Mouse (Mus musculus) cerebellum, postnatal 36 days (tissue): Measurements from ENCODE around the gene Camk2n1.
A peak's percentile ranks its signal among the peaks of the same experiment; 100 is the strongest.
"Not testable (repeated sequence)": the region's sequence is repeated elsewhere in the genome, so short reads cannot be mapped to it uniquely, and the experiment has no call there.

Experiments
- DNase-seq, 2 experiments: peaks; one replicate each; pipeline ENCODE4 v3.0.0; 2021 to 2022; ENCODE audit warnings: mixed read lengths in 2 of 2

The Camk2n1 gene

GRCm38 (mm10) chr4:138453753-138454570 is at the start of gene Camk2n1:
Gene Camk2n1 (plus strand): TSS chr4:138454314.
- peak; percentile 76 to 89 for DNase-seq

DNA sequence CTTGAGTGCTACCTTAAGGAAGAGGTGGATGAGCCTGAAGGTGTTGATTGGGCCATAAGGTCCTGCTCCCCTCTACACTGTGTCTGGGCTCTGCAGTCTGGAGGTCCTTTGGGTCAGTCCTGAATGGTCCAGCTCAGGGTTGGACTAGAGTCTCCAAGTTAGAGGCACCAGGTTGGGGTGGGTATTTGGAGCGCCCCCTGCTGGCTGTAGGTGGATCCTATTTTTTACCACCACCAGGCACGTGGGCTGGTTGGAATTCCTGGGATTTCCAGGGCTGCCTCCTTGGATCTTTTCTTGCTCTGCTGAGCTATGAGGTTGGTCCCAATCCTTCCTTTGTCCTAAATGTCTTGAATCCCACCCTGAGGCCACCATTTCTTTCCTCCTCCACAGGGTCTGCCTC is 49.3 kb upstream of the Camk2n1 start:
- DNase-seq = peak; percentile 27 to 30

GRCm38 (mm10) chr4:138407479-138408194 is 46.5 kb upstream of the Camk2n1 start:
- no peak for DNase-seq

- no peak for DNase-seq
These were observed 43.1 kb upstream of the Camk2n1 start for GRCm38 (mm10) chr4:138411011-138411410.

DNA sequence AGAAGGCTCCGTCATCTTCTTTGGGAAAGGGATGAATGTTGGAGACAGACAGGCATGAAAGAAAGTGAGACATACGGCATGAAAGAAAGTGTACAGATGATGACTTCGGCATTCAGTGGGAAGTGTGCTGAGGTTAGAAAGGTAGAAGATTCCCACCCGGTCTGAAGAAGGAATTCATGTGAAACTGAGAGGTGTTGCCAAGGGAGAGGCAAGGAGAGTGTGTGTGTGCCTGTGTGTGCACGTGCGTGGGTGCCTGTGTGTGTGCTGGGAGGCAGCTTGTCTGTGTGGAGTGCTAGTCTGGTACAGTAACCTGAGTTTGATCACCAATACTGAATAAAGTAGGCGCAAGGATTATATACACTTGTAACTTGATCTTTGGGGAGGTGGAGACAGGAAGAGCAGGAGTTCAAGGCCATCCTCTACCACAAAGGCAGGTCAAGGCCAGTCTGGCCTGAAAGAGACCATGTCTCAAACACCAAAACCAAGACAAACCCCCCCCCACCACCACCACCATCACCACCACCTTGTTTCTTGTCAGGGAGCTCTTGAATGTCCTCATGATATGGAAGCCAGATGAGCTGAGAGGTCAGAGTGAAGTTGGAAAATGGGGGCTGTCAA is 42.5 kb upstream of the Camk2n1 start:
- no peak for DNase-seq

DNA sequence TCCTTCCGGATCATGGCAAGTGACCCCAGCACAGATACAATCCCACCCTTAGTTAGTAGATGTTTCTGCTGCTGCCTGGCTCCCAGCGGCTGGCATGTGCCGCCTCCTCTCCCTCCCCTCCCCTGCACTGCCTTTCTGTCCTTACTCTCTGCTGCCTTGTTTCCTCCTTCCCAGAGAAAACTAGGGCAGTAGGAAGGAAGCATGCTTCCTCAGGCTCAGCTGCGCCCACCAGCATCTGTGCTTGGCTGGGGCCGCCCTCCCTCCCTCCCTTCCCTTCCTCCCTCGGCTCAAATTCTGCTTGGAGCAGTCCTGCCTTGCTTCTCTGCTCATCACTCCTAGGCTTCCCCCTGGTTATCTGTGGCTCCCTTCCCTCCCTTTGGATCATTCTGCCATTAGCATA is 39.4 kb upstream of the Camk2n1 start:
- DNase-seq = no peak

- DNase-seq = no peak
These were observed 38.1 kb upstream of the Camk2n1 start for GRCm38 (mm10) chr4:138415991-138416390.

DNA sequence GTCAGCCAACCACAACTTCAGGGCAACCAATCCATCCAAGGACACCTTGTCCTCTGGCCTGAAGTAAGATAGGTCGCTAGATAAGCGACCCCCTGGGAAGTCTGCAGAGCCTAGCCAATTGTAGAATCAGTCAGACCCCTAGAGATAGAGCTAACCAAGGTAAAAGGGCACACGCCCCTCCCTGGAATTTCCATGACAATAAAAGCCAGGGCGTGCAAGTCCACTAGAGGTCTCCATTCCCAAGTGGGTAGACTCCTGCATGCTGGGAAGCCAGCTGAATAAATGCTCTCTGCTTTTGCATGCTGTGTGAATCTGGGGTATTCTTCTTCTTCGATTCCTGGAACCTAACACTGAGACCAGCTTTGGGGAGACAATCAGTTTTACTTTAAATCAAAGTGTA is 37.7 kb upstream of the Camk2n1 start:
- DNase-seq = no peak

GRCm38 (mm10) chr4:138417882-138418281 is 36.2 kb upstream of the Camk2n1 start:
- DNase-seq = no peak

GRCm38 (mm10) chr4:138418340-138418957 is 35.7 kb upstream of the Camk2n1 start:
- no peak for DNase-seq

- DNase-seq = no peak
These were observed 29.1 kb upstream of the Camk2n1 start for GRCm38 (mm10) chr4:138425028-138425427.

GRCm38 (mm10) chr4:138425604-138426003 is 28.5 kb upstream of the Camk2n1 start:
- not testable (repeated sequence) for DNase-seq

GRCm38 (mm10) chr4:138426778-138427705 is 27.1 kb upstream of the Camk2n1 start:
- DNase-seq = peak; percentile 90 to 91

- DNase-seq = no peak
These were observed 24.3 kb upstream of the Camk2n1 start for GRCm38 (mm10) chr4:138429778-138430177.

- DNase-seq = no peak
These were observed 22.8 kb upstream of the Camk2n1 start for GRCm38 (mm10) chr4:138431340-138431739.

DNA sequence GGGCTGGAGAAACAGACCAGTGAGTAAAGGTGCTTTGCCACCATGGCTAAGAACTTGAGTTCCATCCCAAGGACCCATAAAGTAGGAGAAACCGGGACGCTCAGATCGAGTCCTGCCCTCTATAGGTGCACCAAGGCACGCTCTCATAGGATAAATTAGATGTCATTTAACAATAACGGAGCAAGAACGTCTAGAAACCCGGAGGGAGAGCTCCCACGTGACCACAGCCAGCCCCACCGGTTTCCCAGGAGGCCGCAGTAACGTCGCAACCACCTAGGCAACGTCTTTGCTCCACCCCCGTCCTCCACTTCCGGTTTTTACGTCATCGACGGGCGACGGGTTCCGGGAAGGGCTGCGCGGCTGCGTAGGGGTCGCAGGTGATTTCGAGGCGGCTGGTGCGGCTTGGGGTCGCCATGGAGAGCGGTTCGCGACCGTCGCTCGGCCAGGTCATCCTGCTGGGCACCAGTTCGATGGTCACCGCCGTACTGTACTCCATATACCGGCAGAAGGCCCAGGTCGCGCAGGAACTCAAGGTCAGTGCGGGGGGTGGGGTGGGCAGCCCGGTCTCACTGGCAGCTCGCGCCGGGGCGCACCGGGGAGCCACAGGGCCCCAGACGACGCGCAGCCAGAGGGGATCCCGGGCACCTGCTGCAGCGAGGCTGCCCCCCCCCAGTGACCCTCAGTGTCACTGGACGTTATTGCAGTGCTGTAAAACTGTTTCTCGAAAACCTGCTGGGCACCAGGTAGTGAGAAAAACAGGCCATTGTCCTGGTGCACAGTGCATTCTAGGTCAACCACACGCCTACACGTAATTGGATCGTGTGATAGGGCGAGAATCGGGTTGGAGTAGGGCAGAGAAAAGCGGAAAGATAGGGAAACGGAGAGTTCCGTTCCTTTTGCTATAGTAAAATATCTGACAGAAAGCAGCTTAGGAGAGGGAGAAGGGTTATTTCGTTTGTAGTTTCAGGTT is 19.5 kb upstream of the Camk2n1 start, which contains the start of gene Mul1:
Mul1 (plus strand) TSS at position 325 of the 970 bp plus-strand sequence.
- peak; percentile 96 for DNase-seq

GRCm38 (mm10) chr4:138440062-138440461 is 14.1 kb upstream of the Camk2n1 start:
- no peak for DNase-seq

GRCm38 (mm10) chr4:138444941-138445340 is 9.2 kb upstream of the Camk2n1 start:
- no peak for DNase-seq

GRCm38 (mm10) chr4:138446981-138447380 is 7.1 kb upstream of the Camk2n1 start:
- no peak for DNase-seq

DNA sequence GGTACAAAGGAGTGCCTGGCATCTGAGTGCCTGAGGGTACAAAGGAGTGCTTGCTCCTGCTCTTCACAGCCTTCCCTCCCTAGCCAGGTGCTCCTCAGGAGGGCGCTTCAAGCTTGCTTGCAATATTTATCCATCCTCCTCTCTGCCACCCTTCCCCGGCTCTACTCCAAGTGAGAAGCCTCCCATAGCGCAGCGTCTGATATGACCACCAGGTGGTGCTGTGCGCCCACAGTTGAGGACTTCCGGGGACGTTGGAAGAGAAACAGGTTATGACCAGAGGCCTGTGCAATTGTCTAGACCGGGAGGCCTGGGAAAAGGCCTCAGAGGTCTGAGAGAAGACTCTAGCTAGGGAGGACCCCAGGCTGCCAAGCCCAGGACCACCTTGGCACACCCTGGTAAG is 6.7 kb upstream of the Camk2n1 start:
- DNase-seq = peak; percentile 94 to 96
